Mouse (Mus musculus) heart, postnatal 0 days (tissue): ENCODE measurements around the gene Cfap44.

ENCODE experiments used
- CTCF ChIP-seq: IDR thresholded peaks from 2 replicates; pipeline ENCODE4 v1.5.1; 2016; ENCODE audit warnings: antibody characterized with exemption, control low read depth, low read depth
- EP300 ChIP-seq: IDR thresholded peaks from 2 replicates; pipeline ENCODE4 v1.6.1; 2016; ENCODE audit warnings: antibody characterized with exemption, low read depth

- no peak for TF ChIP-seq CTCF
- TF ChIP-seq EP300: no peak
These were observed 90.2 kb downstream of the Cfap44 start for GRCm38 (mm10) chr16:44484831-44485230.
